Mouse (Mus musculus) adrenal gland, postnatal 4 days (tissue): ENCODE data around the gene Slc7a8. TPM values are rescaled to one million over a fixed set of nuclear protein-coding genes. Genes with fewer than 3 reads are reported as not detected.

Experiments
- DNase-seq, 2 experiments: peaks; one replicate each; pipeline ENCODE4 v3.0.0; 2021 to 2022; ENCODE audit warnings: low spot score in 2 of 2, mixed read lengths in 2 of 2
- total RNA-seq, 2 experiments: library from RNA; stranded (reverse); gene quantifications; 2 replicates each; pipeline ENCODE4 v1.2.3; 2021

The Slc7a8 gene
- total RNA-seq, 2 experiments from 2014 or later: 60.0 to 66.7 TPM

DNA sequence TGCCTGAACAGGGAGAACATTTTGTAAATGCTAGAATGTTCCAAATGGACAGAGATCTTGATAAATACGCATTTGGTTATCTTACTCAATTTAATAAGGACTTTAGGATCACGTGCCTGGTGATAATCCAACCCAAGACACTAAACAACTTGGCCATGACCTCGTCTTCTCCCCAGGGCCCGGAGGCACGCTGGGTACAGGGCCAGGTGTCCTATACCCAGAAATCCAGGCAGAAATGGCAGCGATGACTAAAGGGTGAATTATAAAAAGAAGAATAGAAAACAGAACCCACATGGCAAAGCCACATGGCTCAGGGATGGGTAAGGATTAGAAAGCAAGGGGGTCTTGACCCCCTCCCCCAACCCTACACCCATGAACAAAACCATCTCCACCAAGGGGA, 40.0 kb downstream of the Slc7a8 start:
- DNase-seq: no peak

DNA sequence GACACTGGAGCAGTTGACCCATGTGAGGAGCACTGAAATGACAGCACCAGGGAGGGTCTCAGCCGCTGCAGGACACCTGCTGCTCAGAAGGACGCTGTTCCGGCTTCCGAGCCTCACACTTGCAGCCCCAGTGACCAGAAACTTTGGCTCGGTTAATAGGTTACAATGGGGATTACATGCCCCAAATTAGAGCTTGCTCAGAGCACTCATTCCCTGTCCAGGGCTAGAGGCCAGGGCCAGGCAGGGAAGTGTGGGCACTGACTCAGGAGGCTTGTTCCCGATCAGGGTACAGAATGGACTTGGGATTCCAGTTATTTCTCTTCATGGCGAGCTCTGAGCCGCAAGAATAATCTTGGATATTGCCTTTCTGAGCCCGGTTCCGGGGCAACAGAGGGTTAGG, 44.1 kb downstream of the Slc7a8 start:
- no peak for DNase-seq

- DNase-seq: no peak
Measured at GRCm38 (mm10) chr14:54736555-54737552, 44.9 kb downstream of the Slc7a8 start.

- no peak for DNase-seq
Measured at GRCm38 (mm10) chr14:54735221-54735620, 46.5 kb downstream of the Slc7a8 start.

DNA sequence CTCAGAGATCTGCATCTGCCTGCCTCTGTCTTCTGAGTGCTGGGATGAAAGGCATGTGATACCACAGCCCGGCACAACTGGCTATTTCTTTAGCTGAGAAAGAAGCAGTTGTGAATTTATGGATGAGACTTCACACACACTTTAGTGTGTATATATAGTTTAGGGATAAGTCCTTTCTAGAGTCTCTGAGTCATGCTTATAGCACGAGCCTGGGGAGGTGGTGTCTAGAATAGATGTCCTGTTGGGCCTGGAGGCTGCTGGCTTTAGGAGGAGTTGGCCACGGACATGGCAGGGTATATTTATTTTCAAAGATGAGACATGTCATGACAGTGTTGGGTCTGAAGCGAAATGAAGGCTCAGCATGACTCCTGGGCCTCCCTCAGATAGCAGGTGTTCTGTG, 47.7 kb downstream of the Slc7a8 start:
- DNase-seq: no peak

DNA sequence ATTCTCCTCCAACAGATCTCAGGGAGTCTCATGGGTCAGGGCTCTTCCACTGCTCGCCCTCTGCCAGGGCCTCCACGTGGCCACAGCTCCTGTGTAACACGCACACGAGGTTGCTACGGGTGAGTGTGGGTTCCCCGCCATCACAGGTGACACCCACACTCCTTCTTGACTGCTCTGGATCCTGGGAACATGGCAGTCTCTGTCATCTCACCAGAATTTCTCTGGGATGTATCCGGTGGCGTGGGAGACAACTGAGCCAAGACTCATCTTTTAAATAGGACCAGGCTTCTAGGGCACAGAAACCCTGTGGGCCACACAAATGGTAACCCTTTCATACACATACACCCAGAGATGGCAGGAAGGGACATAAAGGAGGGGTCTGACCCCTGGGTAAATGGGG, 49.5 kb downstream of the Slc7a8 start:
- DNase-seq: no peak

- DNase-seq: no peak
Measured at GRCm38 (mm10) chr14:54730305-54730704, 51.4 kb downstream of the Slc7a8 start.

GRCm38 (mm10) chr14:54728823-54729653, 52.7 kb downstream of the Slc7a8 start:
- no peak for DNase-seq

DNA sequence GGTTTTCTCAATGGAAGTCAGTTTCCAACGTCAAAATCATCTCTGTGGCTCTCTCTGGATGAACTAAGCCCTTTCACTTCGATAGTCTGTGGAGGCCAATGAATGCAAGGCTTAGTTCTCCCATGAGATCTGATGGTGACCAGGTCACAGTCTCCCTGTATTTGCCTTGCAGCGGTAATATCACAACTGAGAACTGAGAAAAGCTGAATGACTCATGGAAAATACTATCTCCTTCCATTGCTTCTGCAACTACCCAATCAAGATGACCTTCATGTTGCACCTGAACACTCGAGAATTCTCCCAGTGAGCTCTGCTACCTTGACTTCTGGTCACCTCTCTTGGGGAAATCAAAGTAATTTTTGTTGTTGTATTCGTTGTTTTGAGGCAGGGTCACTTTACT, 54.2 kb downstream of the Slc7a8 start:
- no peak for DNase-seq

- DNase-seq: no peak
Measured at GRCm38 (mm10) chr14:54724049-54724448, 57.7 kb downstream of the Slc7a8 start.

GRCm38 (mm10) chr14:54721711-54722110, 60.0 kb downstream of the Slc7a8 start:
- no peak for DNase-seq

DNA sequence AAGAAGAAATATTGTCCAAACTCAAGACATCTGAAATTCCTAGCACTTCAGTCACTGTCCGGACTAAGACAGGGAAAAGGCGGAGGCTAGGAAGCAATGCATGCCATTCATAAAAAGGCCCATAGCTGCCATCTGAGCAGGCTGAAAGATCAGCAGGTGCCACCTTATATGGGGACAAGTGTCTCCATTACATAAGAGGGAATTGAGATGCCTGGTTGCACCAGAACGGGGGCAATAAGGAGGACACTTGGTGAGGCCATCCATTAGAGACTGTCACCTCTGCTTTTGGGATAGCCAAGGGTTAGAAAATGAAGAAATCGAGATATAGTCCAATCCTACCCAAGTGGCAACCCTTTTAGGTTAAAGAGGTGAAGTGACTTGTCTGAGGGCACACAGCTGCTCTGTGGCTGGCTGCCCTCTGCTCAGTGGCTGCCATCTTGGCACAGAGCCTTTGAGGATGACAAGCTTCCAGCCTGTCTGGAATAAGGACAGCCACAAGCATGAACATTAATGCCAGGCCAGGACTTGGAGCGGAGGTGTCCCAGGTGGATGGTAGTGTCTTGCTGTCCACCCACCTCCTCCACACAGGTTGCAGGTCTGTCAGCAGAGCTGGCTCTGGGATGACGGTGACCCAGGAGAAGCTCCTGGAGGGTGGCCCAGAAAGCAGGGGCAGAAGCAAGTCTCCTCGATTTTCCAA, 60.9 kb downstream of the Slc7a8 start:
- DNase-seq: no peak

DNA sequence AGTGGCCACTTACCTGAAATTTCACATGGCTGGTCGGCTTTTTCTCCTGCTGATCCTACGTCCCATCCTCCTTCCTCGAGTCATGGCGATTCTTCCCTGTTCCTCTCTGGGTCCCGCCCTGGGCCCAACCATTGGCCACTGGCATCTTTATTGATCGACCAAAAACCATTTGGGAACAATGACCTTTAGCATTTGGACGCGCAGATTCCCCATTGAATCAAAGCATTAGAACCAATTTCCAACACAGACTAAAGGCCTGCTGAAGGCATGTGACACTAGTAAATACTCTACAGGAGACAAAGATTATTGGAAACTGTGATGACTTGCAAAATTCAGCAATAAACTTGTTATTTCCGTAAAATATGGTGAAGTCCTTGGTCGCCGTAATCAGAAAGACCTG, 61.7 kb downstream of the Slc7a8 start:
- no peak for DNase-seq

DNA sequence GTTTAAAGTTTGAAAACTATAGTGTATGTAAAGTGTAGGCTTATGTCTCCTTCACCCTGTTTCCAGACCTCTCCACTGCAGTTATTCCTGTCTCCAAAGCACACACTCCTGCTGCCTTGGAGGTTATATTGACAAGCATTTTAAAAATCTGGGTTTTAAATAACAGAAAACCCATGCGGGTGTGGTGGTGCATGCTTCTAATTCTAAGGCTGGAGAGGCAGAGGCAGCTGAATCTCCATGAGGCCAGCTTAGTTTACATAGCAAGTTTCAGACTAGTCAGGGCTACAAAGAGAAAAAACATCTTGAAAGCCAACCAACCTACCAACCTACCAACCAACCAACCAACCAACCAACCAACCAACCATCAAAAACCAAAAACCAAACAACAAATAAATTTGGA, 66.3 kb downstream of the Slc7a8 start:
- no peak for DNase-seq

DNA sequence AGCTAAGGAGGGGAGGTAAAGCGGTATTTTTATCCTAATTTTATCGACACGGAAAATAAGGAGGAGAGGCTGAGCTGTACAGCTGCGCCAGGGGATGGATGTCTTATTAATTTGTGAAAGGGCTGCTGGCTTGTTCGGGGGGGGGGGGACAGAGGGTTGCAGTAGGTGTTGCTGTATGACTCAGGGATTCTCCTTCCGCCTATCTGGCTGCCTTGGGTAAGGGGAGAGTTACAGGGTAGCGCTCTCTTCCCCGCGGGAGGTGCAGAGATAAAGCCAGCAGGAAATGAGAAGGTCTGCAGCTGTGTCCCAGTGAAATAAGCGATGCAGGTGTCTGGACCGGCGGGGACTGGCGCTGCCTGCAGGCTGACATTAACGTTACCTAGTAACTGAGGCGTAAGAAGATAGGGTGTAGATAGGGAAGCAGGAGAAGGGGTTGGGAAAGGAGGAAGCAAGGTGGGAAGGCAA, 67.1 kb downstream of the Slc7a8 start:
- DNase-seq: no peak

GRCm38 (mm10) chr14:54714121-54714520, 67.6 kb downstream of the Slc7a8 start:
- DNase-seq: peak in 1 of 2 experiments; percentile 42

DNA sequence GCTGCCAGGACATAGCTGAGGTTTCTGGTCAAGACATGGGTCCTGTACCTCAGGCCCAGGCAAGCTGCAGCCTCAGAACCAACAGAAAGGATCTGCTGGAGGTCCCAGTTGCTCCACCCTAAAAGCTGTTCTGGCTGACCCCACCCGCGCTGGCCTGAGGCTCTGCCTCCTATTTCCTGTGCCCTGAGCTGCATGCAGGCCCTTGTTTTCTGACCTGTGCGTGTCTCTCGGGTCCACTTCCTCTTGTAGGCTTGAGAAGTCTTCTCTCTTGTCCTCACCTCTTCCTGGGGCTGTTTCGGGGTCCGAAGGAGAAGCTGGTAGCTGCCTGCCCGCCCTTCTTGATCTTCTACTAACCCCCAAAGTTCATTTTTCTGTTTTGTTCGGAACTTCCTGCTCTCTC, 68.9 kb downstream of the Slc7a8 start:
- DNase-seq: no peak

DNA sequence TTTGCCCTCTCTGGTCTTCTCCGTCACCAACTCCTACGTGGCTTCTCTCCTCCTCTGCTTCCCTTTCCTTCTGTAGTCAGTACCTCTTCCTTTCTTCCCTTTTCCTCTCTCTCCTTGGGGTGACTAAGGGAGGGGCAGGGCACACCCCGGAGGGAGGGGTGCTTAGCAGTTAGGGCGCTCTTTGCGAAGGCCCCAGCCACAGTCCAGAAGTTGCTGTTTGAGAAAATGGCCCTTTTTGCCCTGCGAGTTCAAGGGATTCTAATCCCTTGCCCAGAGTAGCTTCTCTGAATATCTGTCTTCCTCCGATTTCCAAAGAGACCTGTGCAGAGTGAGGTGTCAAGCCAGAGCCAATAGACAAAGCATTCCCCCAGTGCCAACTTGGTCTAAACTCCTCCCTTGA, 69.7 kb downstream of the Slc7a8 start, which contains the start of gene Cebpe:
Gene Cebpe, minus strand, starts transcription at position 101 of the 400 bp plus-strand sequence.
- no peak for DNase-seq

DNA sequence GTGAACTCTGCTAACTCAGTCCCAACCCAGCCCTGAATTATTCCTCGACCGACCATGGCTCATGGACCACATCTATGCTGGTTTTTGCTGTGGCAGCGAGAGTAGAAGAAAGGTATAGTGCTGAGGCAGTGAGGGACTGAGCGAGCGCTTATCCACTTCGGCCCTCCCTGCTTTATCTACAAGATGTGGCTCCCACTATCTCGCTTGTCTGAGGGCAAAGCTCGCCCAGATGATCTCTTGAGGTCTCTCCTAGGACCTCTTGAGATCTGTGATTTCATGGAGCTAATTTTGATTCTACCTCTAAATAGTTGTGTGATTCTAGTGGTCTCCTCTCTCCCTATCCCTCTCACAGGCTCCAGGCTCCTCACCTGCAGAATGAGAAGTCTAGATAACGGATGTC, 72.7 kb downstream of the Slc7a8 start:
- DNase-seq: no peak

GRCm38 (mm10) chr14:54706589-54707320, 75.0 kb downstream of the Slc7a8 start:
- DNase-seq: no peak
